Mouse (Mus musculus): ENCODE results near the gene BC051142. TPM values are rescaled to one million over a fixed set of nuclear protein-coding genes. Genes with fewer than 3 reads are reported as not detected.

Gene BC051142
- polyA plus RNA-seq (2015; fragmentation: Nextera tagmentation; extraction: Ambion mirVana) = 0.71 and 0.94 TPM in 2 replicates

DNA sequence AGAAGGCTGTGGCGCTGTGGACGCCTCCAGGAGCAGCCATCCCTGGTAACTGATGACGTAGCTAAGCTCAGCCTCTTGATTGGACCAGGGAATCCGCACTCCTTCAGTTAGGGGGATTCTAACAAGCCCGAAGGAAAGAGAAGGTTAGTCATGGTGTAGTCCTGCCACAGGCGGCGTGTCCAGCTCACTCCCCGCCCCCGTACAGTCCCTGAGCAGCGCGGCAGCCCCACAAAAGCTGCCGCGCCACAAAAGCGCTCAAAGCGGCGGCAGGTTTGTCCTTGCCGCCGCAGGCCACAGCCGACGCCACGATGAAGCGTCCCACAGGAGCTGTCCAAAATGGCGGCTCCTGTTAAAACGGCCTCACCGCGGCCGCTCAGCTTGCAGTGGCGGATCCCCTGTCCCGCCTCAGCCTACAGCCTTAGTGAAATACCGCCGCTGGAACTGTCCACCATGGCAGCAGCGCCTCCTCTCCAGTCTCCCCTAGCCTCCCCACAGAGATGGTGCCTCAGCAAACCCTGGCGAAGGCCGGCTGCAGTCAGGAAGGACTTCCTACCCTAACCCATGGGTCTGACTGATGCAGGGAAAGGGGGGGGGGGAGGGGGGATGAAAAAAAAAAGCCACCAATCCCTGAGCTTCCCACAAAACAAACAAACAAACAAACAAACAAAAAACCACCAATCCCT is at the start of gene BC051142:
BC051142 (plus strand) TSS at position 110 of the 683 bp plus-strand sequence.
- peak; percentile 69 for DNase-seq (ENCODE audit: low spot score)

DNA sequence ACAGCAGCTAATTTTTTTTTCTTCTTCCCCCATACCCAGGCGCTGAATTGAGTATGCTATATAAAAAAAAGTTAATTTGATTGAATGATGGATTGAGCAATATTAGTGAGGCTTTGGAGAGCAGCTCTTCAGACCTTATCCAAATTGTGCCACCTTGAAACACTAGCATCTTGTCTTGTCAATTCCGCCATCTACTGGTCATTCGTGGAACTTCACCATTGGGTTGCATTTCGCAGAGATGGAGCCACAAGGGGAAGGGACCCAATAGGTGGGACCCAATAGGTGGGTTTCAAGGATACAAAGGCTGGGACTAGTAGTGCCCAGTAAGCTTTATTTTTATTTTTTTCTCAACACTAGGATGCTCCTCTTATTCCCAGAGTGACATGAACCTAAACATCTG is 49.2 kb upstream of the BC051142 start:
- peak; percentile 84 for DNase-seq (ENCODE audit: low spot score)

DNA sequence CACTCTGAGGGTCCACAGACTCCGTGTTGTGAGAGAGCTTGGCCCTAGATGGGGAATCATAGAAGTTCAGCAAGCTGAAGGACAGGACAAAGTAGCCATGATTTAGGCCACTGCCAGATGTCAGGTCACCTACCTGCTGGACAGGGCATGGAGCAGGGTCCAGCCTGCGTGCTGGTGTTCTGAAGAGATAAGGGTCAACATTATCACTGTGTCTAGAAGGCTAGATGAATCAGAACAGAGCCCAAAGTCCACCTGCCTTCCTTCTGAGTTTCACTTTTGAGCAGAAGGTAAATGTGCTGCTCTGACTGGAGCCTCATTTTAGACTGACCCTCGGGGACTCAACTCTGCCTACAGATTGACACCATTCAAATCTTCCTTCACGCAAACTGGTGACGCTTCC is 44.1 kb upstream of the BC051142 start, which contains the start of gene Btnl2:
Btnl2 (plus strand) TSS at position 284 of the 400 bp plus-strand sequence.
- DNase-seq (ENCODE audit: low spot score) = no peak

DNA sequence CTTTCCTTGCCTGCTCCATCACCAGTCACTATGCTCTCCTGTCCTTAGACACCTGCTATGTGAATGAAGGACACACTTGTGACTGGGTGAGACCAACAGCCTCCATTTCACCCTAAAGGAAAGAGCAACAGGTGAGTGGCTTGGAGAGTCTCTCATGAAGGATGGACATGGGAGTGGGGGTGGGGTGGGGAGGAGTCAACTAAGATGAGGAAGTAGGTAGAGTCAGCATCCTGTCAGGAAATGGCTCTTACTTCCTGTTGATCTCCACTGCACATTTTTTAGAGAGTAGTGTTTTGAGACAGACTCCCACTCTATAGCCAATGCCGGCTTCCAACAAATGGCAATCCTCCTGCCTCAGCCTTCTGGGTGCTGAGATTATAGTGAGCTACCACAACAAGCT is 43.7 kb upstream of the BC051142 start:
- DNase-seq (ENCODE audit: low spot score) = peak; percentile 46

DNA sequence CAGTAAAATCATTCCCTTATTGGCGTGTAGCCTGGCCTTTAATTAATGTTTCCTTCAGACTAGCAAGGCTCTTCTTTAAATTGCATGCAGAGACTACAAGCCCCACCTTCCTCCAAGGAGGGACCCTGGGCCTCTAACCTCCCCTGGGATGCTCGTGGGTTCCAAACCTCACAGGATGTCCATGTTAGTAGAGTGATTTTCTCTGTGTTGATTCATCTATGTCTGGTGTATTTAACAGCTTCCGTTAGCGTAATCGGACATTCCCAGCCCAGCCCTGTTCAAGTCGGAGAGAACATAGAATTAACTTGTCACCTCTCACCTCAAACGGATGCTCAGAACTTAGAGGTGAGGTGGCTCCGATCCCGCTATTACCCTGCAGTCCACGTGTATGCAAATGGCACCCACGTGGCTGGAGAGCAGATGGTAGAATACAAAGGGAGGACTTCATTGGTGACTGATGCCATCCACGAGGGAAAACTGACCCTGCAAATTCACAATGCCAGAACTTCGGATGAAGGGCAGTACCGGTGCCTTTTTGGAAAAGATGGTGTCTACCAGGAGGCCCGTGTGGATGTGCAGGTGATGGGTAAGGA is 35.6 kb upstream of the BC051142 start:
- no peak for DNase-seq (ENCODE audit: low spot score)

DNA sequence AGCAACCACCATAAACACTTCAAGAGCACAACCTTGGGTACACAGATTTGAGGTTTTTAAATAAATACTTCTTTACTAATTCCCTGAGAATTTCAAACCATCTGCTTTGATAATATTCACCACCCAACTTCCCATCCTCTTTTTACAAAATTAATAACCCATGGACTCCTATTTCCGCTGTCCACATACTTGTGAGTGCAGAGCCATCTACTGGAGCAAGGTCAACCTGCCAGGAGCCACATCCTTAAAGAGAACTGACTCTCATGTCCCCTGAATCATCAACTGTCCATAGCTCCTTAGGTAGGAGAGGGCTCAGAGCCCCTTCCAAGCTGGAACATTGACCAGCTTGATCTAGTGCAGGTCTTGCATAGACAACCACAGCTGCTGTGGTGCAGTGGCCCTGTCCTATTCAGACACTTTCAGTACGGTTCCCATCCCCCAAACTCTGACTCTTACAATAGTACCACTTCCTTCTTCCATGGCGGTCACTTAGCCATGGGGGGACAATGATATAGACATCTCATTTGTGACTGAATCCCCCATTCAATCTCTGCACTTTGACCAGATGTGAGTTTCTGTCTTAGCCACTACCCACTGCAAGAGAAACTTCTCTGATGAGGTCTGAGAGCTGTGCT is 34.8 kb upstream of the BC051142 start:
- DNase-seq (ENCODE audit: low spot score) = no peak

DNA sequence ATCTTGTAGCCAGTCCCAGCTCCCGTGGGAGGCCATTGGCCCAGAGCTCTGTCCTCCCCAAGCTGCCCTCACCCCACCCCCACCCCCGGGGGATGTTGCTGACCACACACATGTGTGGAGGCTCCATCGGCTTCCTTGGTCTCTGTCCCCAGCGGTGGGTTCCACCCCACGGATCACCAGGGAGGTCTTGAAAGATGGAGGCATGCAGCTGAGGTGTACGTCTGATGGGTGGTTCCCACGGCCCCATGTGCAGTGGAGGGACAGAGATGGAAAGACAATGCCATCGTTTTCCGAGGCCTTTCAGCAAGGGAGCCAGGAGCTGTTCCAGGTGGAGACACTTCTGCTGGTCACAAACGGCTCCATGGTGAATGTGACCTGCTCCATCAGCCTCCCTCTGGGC is 33.6 kb upstream of the BC051142 start:
- no peak for DNase-seq (ENCODE audit: low spot score)

DNA sequence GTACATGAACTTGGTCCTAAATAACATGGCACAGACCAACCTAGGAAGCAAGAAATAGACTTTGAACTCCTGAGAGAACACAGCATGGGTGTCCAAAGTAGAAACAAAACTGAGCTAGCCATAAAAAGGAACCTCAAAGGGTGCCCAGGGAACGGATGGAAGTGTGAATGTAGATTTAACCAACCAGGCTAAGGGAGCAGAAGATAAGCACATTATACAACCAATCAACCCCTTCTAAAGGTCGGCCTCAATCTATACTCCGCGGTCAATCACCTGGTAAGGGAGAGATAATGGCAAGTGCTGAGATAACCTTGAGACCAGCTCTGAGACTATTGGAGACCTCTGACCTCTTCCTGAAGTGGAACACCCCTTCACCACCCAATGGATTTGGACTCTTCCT is 28.1 kb upstream of the BC051142 start:
- no peak for DNase-seq (ENCODE audit: low spot score)

DNA sequence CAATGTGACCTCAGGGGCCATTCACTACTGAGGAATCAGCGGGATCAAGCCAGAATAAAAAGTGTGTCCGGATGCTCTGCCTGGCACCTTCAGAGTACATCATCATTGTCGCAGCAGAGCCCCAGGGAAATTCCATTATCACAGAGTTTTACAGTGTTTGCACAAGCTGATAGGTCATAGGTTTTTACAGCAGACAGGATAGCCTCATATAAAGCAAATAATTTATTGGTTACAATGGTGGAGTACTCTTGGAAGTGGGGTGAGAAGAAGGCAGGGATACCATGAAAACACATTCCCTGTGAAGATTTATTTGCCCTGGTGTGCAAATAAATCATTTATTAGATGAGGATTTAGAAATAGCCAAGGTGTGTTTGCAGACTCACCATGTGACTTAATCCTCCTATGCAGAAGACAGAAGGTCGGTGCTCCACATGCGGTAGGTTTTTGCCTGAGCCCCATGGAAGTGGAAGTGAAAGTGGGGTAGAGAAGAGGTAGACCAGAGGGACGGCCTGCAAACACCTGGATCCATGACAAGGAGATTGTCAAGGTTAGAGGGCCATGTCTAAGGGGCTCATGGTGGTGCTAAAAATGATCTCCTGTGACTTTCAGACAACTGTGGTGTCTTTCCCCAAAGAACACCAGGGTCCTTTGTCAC is 25.4 kb upstream of the BC051142 start:
- no peak for DNase-seq (ENCODE audit: low spot score)

DNA sequence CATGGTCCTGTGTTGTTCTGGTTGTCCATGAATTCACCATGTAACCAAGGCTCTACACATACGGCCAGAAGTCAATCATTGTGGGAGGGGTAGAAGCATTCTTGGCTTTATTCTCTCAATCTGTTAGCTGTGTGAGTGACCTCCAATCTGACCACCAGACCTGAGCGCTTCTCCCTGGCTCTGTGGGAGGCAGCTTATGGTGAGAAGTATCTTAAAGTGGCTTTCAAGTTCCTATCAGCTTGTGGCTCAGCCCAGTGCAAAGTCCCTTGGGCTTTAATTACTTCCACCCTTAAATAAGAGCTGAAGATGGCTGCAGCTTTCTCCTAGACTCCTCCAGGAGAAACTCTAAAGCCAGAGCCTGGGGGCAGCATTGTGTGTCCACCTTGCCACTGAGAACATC is 21.8 kb upstream of the BC051142 start, which contains the start of gene Btnl1:
Btnl1 (plus strand) TSS at position 286 of the 400 bp plus-strand sequence.
- no peak for DNase-seq (ENCODE audit: low spot score)

DNA sequence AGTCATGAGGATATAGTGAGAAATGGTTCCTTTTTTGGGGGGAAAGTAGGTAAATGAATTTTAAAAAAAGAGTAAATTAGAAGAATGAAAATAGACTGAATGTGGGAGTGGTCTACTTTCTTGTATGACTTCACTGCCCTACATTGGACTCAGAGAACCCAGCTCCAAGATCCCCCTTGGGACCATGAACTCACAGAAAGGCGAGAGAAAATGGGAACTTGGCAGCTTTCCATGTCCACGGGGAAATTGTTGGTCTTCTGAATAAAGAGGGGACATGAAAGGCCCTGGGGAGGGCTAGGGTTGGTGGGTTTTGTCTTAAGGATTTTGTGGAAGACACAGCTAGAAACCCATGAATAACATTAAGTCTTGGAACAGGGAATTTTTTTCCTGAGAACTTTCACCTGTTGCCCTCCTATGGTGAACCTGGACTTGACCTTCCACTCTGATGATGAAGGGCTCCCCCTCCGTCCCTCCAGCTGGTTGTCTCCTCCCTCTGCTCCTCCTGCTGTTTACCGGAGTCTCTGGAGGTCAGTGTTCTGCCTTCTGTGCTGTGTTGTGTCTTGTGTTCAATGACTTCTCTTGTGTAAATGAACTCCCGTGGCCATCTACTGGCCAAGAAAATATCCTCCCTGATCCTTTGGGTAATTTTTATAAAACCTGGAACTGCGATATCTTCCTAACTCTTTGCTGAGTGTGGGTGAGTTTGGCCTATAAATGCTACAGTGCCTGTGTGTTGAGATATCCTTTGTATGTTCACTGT is 21.0 kb upstream of the BC051142 start:
- DNase-seq (ENCODE audit: low spot score) = no peak

DNA sequence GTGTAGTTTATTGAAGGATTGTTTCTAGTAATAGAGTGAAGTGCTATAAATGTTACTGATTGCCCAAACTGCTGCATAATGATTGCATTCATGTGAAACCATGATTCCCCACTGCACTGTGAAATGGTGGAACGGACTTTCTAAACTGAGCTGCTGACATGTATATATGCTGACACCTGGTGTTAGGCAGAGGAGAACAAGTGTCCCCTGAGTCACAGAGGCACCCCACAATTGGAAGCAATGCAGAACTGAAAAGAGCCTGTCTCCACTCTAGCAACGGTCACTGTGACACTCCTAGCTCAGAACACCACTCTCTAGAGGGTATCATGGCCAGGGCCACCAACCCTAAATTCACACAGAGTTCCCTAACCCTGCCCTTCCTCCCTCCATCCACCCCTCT is 19.9 kb upstream of the BC051142 start:
- no peak for DNase-seq (ENCODE audit: low spot score)

DNA sequence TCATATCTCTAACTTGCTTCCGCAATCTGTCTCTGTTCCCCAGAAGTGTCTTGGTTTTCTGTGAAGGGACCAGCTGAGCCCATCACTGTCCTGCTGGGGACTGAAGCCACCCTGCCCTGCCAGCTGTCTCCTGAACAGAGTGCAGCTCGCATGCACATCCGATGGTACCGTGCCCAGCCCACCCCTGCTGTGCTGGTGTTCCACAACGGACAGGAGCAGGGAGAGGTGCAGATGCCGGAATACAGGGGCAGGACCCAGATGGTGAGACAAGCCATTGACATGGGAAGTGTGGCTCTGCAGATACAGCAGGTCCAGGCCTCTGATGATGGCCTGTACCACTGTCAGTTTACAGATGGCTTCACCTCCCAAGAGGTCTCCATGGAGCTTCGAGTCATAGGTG is 19.2 kb upstream of the BC051142 start:
- no peak for DNase-seq (ENCODE audit: low spot score)

DNA sequence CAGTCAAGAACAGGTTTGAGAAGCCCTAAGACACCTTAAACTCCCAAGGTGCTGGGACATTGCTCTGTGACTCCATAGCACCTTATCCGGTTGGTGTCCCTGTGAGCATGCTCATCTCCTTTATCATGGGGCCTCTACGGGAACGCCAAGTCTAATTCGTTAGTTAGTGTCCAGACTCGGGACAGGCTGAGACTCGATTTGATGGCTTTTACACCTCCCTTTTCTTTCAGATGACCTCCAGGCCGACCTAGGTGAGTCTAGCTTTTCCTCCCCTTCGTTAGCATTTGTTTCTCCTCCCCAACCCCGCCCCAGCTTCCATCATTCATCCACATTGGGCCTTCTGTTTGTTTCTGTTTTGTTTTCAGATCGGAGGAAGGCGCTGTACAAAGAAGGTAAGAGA is 16.7 kb upstream of the BC051142 start:
- DNase-seq (ENCODE audit: low spot score) = no peak

DNA sequence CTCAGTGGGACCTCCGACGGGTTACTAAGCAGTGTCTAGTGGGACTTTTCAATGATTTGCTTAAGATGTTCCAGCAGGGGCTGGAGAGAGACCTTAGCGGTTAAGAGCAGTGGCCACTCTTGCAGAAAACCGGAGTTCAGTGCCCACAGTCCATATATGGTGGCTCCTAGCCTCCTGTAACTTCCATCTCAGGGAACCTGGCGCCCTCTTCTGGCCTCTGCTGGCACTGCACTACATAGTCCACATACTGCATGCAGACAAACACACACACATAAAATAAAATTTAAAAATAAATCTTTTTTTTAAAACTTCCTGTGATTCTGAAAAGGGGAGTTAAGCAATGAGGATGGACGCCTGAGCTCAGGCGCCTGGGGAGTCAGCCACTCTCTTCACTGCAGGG is 15.4 kb upstream of the BC051142 start:
- peak; percentile 22 for DNase-seq (ENCODE audit: low spot score)

DNA sequence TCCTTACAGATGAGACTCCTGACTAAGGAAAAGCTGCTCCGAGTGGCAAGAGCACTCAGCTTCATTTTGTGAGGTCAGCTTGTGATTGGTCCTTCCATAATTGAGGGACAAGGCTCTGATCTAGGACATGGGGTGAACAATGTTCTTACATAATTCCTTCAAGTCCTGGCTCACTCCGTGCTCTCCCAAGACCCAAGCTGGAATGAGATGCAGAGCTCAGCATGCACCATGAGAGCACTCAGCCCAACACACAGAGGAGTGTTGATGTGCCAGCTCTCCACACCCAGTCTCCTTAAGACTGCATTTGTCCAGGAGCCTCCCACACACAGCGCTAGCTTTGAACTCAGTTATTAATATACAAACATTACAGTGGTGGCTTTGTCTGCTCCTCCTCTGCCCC is 13.9 kb upstream of the BC051142 start:
- DNase-seq (ENCODE audit: low spot score) = no peak

DNA sequence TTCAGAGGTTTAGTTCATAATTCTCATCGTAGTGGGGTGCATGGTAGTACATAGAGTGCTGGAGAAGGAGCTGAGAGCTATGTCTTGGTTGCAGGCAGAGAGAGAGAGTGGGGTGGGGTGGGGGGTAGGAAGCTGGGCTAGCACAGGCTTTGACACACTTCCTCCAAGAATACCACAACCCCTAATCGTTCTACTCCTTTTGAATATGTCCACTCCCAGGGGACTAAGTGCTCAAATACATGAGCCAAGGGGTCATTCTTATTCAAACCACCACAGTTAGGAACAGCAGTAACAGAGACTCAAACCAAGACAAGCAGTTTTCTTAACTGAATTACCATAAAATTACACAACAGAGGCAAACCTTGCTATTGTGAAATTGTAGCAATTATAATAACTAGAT is 12.0 kb upstream of the BC051142 start:
- no peak for DNase-seq (ENCODE audit: low spot score)

DNA sequence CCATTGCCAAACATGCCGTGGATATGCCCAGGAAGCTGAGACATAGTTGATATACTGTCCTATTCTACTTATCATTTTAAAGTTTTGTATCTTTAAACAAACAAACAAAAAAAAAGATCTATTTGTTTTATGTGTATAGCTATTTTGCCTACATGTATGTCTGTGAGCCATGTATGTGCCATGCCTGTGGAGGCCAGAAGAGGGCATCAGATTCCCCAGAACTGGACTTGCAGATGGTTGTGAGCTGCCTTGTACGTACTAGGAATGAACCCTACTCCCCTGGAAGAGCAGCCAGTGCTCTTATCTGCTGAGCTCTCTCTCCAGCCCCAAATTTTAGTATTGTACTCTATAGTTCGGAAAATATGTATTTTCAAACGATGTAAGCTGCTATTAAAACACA is 10.1 kb upstream of the BC051142 start:
- peak; percentile 10 for DNase-seq (ENCODE audit: low spot score)

DNA sequence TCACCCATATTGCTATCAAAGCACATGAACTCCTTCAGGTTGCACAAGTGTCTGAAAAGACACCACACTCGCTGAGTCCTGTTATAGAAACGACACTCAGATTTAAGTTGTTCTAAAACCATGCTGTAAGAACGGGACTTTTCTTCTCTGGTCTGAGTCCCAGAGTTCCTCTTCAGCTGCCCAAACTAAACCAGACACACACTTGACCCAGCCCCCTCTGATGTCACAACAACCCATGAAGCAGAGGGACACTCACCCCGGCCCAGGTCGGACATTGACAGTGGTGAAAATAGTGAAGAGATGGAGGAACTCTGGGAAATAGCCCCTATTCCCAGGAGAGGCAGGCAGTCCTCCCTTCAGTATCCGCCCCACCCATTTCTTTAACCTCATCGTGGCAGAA is 7.1 kb upstream of the BC051142 start:
- DNase-seq (ENCODE audit: low spot score) = no peak

DNA sequence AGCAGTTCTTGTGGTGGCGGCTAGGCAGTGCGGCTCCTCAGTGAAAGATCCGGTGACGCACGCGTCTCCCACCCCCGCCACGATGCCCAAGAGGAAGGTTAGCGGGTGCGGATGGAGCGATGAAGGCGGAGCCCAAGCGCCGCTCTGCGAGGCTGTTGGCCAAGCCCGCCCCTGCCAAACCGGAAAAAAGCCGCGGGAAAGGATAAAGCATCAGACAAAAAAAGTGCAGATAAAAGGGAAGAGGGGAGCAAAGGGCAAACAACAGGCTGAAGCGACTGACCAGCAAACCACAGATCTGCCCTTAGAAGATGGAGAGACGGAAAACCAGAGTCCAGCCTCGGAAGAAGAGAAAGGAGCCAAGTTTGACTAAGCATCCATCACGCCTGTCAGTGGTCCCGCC is 6.3 kb upstream of the BC051142 start:
- DNase-seq (ENCODE audit: low spot score) = no peak

DNA sequence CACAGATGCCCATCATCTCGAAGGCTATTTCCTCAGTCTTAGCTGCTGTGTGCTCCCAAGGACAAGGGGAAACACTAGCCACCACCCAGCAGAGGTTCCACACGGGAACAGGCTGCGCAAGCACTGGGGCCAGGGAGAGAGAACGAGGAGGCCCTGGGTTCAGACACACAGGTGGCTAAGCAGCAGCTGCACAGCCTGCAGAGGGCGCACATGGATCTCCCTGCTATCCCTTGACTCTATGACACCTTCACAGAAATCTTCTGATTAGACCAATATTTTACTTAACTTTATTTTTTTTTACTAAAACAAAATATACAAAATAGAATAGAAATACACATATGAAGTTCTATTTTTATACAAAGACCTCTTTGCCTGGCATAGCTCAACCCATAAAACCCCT is 1.3 kb upstream of the BC051142 start:
- DNase-seq (ENCODE audit: low spot score) = peak; percentile 5

Measured in thymus, postnatal 0 days (tissue).